Mouse (Mus musculus) granulocyte monocyte progenitor cell, adult 5-6 weeks (primary cell): ENCODE results near the gene Tceal3. TPM values are rescaled to one million over a fixed set of nuclear protein-coding genes. Genes with fewer than 3 reads are reported as not detected.
"Not testable (repeated sequence)": the region's sequence is repeated elsewhere in the genome, so short reads cannot be mapped to it uniquely, and the experiment has no call there.

Experiments used
- ATAC-seq: replicated peaks from 2 replicates; pipeline ENCODE4 v1.8.0; 2016; ENCODE audit warnings: mild to moderate bottlenecking, moderate TSS enrichment, inconsistent platforms; ENCODE audit not compliant: poor library complexity, severe bottlenecking
- total RNA-seq, 2 experiments: library from RNA; stranded (forward) in 1 of 2; stranded (reverse) in 1 of 2; fragments of 200-712, 200-1000 nt in 1 of 2; fragments of >200 nt in 1 of 2; fragmentation: Nextera tagmentation in 1 of 2; gene quantifications; 2 replicates each; pipeline ENCODE4 v1.2.3; 2014 to 2017

The Tceal3 gene
- total RNA-seq (2014; fragmentation: Nextera tagmentation): not detected in 2 replicates
- not detected in 2 replicates for total RNA-seq (2017)

DNA sequence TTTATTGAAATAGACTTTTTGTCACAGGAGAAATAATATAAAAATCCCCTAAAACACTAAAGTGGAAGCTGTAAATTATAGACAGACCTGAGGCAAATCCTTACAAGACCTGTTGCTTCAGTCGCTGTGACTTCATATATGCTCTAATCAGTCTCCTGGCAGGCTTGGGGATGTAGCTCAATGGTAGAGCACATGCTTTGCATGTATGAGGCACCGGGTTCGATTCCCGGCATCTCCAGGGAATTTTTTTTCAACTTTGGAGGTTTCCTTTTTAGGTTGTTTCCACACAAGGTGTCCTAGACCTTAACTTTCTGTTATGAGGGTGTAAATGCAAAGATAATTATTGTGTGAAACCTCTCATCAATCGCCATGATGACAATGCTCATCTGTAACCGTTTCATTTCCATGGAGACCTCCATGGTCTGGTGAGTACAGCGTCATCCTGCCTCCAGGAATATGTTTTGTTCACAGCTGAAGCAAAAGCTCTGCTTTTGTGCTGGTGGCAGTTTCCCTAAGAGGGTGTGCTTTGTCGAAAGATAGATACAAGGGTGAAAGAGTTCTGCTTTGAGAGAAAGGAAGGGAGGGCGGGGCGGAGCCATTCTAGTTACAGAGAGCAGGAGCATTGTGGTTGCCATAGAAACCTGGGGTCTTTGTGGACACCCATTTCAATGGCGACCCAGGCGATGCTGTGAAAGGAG, at the start of gene Tceal3:
Tceal3 (plus strand) TSS at position 644 of the 698 bp plus-strand sequence.
- ATAC-seq: no peak

DNA sequence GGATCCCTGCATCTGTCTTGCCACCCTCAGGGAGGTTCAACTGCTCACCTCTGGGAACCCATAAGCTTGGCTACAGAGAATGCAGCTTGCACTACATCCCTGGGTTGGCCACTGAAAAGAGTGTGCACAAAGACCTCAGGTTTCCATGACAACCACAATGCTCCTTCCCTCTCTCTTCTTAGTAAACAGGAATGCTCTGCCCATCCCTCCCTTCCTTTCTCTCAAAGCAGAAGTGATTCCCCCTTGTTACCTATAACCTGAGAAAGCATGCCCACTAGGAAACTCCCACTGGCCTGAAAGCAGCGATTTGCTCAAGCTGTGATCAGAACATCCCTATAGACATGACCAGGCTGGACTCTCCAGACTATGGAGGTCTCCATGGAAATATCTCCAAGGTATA, 46.7 kb upstream of the Tceal3 start, which contains the start of gene Kir3dl2:
Kir3dl2 (minus strand) TSS at position 101 of the 400 bp plus-strand sequence.
- ATAC-seq: not testable (repeated sequence)

DNA sequence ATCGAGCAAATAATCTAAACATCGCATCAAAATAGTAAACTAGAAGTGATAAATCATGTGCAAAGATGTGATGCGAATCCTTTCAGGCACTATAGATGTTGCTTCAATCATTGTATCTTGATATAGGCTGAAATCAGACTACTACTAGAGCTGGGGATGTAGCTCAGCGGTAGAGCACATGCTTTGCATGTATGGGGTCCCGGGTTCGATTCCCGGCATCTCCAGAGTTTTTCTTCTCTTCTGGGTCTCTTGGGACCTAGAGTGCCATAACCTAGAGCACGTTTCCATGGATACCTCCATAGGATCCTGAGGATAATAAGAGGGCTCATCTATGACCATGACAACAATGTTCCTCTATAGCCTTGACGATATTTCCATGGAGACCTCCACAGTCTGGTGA, 21.5 kb upstream of the Tceal3 start:
- not testable (repeated sequence) for ATAC-seq

DNA sequence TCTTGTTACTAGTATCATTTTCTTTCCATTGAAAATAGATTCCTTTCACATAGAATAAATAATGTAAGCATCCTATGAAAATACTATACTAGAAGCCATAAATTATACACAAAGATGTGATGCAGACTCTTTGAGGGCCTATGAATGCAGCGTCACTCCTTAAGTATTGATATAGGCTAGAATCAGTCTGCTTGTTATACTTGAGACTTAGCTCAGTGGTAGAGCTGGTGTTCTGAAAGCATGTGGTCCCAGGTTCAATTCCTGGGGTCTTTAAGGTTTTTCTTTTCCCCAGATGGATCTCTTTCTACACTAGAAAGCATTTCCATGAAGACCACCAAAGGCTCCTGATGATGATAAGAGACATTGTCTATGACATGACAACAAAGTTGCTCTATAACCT, 6.0 kb upstream of the Tceal3 start:
- ATAC-seq: no peak

DNA sequence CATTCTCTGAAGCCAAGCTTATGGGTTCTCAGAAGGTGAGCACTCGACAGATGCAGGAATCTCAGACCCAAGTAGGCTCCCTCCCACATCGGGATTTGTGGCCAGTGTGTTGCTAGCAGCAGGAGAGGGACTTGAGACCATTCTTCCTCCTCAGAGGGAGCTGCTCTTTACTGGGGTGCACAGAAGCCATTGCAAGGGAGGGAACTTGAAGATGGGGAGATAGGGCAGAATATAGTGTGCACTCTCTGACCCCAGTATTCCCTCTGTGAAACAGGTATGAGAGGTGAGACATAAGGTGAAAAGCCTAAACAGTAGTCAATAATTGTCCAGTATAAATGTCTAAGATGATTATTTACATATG, 235 bp downstream of the Tceal3 start:
- no peak for ATAC-seq

DNA sequence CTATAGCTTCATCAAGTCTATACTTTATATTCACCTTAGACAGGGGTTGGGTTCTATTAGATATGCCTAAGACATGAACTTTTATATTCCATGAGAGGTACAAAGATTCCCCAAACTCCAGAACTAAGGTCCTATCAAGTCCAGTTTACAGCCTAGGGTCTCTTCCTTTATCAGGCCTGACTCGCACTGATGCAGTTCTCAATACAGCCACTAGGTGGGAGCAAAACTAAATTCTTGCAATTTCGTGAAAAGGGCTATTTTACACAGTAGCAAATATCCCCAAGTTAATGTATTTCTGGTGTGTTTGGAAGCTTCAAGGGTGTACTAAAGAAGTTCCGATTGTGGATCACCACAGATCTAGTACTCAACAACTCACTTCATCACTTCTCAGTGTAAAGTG, 8.8 kb downstream of the Tceal3 start:
- ATAC-seq: 0 out of 2 replicates have a peak, but pooled peaks have one; percentile 46

DNA sequence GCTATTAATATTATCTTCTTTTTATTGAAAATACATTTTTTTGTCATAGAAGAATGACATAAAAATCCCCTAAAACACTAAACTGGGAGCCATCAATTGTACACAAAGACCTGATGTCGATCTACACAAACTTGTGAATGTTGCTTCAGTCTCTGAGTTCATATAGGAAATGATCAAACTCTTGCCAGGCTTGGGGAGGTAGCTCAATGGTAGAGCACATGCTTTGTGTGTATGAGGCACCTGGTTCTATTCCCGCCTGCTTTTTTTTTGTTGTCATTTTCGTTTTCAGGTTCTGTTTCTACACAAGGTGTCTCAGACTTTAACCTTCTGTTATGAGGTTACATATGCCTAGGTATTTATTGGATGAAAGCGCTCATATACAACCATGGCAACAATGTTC, 16.3 kb downstream of the Tceal3 start:
- ATAC-seq: no peak

DNA sequence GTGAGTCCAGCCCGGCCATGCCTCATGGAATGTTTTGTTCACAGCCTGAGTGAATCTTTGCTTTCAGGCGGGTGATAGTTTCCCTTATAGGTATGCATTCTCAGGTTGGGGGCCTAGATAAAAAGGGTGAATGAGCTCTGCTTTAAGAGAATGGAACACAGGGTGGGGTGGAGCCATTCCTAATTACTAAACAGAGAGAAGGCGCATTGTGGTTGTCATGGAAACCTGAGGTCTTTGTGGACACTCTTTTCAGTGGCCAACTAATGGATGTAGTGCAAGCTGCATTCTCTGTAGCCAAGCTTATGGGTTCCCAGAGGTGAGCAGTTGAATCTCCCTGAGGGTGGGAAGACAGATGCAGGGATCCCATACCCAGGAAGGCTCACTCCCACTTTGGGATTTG, 16.8 kb downstream of the Tceal3 start:
- no peak for ATAC-seq

DNA sequence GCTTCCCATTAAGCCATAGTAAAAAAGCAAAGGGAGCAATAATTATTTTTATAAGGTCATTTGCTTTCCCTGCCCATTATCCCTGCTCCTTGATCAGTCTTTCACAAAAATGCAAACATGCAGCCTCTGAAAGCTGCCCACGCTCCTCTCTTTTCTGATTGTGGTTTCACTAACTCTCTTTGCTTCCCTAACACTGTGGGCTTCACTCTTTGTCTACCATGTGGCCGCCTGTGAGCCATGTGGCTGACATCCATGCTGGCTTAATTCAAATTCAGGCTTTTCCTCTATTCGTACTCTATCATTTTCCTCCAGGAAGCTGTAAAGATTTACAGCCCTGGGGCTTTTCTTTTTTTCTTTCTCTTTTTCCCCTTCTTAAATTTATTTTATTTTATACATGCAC, 20.7 kb downstream of the Tceal3 start:
- ATAC-seq: no peak

DNA sequence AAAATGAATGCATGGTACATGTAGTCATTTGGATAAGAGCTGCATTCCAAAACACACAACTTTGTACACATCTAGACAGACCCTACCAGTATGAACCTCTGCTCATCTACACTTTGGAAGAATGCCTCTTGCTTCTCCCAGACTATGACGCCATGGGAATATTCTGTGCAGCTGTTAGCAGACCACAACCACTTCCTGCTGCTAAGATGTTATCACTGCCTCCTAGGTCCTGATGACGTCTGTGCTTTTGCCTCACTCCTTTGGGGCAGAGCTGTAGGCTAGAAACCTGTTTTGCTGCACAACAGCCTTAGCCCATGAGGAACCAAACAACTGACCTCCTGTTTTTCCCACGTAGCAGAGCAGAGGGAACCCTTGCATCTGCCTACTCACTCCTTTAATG, 25.2 kb downstream of the Tceal3 start:
- ATAC-seq: peak; percentile 76

DNA sequence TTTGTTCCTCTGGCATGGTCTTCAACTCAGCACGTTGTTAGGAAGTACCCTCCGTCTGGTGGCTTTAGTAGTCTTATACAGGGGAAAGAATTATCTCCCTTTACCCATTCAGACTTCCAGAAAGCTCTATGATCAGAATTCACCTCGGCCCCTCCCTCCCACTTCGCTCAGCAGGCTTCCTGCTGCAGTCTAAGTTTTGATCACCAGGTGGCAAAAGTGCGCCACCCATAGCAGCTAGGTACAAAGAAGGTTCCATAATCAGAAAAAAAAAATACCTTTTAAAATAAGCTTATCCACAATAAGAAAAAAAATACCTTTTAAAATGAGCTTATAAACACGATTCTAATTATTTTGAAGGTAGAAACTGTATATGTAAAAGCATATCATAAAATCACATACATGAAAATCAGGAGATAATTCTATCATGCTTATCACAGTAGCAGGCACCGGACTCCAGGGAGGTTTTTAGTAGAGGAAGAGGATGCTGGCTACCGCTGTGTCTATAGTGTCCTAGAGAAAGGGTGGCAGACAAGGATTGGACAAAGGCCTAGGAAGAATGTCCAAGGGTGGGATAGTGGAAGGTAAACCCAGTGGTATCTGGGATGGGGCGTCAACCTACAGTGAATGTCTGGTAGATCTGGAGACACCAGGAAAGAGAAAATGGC, 34.4 kb downstream of the Tceal3 start:
- ATAC-seq: no peak; the same call in 1 of the 2 replicates

DNA sequence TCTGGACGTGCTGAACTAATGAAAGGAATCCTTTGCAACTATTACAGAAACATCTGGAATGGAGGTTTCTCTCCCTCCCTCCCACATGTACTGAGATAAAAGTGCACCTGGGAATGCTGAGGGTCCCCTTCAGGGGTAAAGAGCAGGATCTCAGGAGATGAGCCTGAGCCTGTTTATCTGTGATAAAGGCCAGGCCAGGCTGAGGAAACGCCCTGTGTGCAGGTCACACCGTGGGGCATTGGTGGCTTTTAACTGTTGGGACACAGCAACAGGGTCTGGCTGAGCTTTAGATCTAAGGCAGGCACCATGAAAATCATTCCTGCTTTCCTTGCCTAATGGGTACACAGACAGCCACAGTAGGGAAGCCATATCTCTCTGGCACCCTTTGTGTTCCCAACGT, 35.3 kb downstream of the Tceal3 start:
- ATAC-seq: no peak

DNA sequence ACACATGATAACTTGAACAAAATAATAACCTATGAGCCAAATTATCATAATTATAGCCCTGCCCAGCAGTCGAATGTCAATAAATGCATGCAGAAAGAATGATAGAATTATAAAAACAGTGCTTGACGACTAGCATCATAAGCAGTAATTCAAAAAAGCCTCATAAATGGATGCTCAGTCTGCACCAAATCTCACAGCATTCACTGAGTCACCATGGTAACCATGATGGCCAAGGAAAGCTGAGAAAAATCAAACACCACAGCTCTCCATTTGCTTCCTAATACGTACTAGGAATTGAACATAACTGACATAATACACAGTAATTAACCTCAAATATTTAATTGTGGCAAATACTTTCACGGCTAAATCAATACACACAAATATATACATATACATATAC, 44.5 kb downstream of the Tceal3 start:
- ATAC-seq: no peak

DNA sequence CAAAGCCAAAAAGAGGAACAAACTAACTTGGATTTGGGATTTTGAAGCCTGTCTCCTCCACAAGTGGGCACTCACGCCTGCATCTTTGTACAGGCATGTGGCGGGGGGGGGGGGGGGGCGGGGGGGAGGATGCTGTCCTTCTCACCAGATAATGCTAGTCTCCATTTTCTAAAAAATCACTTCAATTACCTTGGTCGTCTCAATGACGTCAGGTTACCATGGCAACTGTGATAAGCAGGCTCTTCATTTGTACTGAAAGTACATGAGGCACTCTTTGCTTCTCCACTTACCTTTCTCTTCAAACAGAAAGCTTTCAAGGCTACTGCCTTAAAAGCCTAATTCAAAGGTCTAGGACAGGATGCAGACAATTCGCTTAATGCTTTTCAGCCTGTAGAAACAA, 49.1 kb downstream of the Tceal3 start:
- no peak for ATAC-seq

DNA sequence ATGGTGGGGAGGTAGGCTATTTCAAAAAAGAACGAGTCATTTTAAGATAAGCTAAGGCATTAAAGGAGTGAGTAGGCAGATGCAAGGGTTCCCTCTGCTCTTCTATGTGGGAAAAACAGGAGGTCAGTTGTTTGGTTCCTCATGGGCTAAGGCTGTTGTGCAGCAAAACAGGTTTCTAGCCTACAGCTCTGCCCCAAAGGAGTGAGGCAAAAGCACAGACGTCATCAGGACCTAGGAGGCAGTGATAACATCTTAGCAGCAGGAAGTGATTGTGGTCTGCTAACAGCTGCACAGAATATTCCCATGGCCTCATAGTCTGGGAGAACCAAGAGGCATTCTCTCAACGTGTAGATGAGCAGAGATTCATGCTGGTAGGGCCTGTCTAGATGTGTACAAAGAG, 55.2 kb downstream of the Tceal3 start:
- peak; percentile 59 for ATAC-seq

DNA sequence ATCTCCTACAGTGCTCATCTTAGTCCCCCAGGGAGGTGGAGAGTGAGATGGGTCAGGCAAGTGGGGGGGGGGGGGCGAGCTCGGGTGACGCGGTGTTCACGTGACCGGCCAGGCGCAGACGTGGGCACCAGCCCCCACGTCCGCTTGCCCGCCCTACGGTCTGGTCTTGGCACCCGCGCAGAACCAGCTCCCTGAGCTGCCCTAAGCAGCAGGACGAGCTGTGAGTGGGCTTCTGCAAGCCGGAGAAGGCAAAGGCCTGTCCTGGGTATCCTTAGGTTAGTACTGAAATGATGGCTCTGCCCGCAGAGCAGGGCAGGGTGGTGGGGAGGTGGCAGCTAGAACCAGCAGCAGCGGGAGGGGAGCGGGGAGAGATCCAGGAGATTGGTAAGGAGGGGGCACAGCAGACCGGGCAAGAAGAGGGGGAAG, 75.7 kb downstream of the Tceal3 start:
- no peak; the same call in 1 of the 2 replicates for ATAC-seq

DNA sequence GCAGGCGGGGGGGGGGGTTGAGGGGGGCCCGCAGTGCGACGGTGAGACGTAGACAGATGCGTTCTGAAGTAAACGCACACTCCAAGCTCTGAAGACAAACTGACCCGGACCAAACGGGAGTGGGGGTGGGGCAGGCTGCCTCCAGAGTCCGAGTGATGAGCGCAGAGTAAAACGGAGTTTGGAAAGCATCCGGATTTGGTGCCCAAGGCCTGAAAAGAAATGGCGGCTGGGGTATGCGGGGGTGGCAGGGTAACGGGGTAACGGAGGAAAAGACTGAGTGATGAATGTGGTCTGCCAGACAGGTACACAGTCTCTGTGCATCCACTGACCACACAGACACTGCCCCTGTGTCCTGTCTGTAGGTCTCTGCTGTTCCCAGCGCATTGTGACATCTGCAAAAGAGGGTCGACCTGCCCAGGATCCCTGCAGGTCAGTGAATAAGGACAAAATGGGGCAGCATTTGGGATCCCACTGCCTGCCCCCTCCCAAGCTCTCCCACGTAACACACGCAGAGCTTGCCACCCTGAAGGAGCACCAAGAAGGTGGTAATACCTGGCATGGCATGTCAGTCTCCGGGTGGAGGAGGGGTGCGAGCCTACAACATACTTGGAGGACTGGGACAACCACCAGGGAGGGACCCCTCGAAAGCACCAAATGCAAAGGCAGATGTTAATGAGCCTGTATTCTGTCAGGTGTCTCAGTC, 76.3 kb downstream of the Tceal3 start:
- ATAC-seq: not testable (repeated sequence)

DNA sequence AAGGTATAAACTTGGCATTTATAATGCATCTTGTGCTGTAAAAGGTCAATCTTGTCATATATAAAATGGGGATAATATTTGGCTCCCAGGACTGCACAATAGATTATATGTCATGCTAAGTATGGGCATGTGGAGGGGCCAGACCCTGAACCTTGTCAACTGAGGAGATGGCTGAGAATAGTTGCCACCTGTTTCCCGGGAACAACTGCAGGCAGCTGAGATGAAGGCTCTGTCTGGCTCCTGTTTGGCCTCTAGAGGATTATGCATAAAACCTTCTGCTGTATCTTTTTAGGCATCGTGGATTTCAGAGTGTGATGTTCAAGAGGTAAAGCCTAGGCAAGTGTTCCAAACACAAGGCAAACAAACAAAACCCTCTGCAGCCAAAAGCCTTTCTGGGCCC, 78.2 kb downstream of the Tceal3 start:
- ATAC-seq: no peak

DNA sequence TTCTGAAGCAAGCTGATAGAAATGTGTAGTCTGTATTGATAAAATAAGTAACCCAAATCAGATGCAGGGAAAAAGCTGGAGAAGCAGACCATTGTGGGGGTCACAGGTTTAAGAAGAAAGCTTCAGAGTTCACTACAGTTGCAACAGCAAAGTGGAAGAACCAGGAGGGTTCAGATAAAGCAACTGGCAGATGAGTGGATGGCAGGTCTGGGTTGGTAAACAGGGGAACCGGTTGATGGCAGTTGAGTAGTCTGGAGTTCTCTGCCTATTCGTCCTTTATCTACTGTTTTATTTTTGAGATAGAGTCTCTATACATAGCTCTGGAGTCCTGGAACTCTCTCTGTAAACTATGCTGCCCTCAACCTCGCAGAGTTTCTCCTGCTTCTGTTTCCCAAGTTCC, 90.3 kb downstream of the Tceal3 start:
- ATAC-seq: no peak

DNA sequence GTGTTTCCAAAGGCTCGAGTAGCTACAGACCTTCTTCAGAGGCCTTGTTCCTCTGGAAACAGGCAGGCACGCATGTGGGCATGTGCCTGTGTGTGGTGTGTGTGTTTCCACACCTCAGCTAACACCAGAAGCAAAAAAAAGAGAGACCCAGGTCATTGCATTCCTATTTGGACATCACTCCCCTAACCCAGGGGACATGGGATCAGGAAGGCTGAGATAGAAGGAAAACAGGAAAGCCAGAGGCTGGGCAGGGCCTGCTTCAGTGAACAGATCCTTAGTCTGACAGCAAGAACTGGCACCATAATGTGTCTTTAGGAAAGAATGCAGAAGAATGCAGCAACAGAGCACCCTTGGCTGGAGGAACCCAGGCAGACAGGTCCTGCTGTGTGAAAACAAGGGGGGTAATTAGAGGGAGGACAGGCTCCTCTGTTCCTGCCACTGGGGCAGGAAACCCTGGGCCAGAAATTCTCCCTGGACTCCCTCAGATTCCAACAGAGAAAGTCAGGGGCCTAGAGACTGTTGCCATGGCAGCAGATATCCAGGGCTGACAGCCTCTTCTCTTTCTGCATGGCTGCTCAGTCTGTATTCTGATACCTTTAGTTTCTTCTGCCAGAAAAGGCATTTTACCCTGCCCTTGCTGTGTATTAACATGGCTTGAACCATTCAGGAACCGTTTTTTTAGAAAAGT, 101.1 kb downstream of the Tceal3 start:
- ATAC-seq: not testable (repeated sequence)

DNA sequence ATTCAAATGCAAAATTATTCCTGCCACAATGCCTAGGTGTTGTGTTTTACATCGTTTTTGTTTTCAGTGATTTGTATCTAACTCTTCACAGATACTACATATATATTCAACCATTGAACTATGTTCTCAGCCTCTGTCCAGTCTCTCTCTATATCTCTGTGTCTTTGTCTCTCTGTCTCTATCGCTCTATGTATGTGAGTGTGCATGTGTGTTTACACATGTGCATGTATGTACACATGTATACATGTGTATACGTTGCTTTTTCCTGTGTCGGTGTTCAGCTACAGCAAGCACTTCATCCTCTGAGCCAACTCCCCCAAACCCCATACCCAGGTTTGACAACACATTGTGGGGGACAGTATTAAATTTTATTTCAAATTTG, 101.6 kb downstream of the Tceal3 start:
- ATAC-seq: no peak
